Mouse (Mus musculus) heart, embryonic 13.5 days (tissue): ENCODE results near the gene Defb39. TPM values are rescaled to one million over a fixed set of nuclear protein-coding genes. Genes with fewer than 3 reads are reported as not detected.

Experiments used
- ATAC-seq: fragments of 200-750 bp; cut with Nextera tagmentation; 2 replicates; pipeline ENCODE4 v1.8.0; 2017; ENCODE audit warnings: moderate TSS enrichment; ENCODE audit not compliant: insufficient number of reproducible peaks, low FRiP score, low TSS enrichment; ENCODE audit errors: extremely low read depth
- H3K27ac ChIP-seq: fragments of 300-500 bp; sonication (generic); replicated peaks from 2 replicates; pipeline ENCODE4 v1.5.1; 2015; ENCODE audit warnings: moderate library complexity, mild to moderate bottlenecking, inconsistent platforms
- H3K27me3 ChIP-seq: fragments of 300-500 bp; sonication (generic); replicated peaks from 2 replicates; pipeline ENCODE4 v1.6.1; 2015; ENCODE audit warnings: mild to moderate bottlenecking, inconsistent platforms
- H3K36me3 ChIP-seq: fragments of 300-500 bp; sonication (generic); 2 replicates; pipeline ENCODE4 v1.6.1; 2015; ENCODE audit warnings: mild to moderate bottlenecking, inconsistent platforms
- H3K4me1 ChIP-seq: fragments of 300-500 bp; sonication (generic); 2 replicates; pipeline ENCODE4 v1.6.1; 2015; ENCODE audit warnings: inconsistent platforms
- H3K4me2 ChIP-seq: fragments of 300-500 bp; sonication (generic); 2 replicates; pipeline ENCODE4 v1.6.1; 2015; ENCODE audit warnings: inconsistent platforms, mild to moderate bottlenecking, moderate library complexity
- H3K4me3 ChIP-seq: fragments of 300-500 bp; sonication (generic); 2 replicates; pipeline ENCODE4 v1.5.1; 2015; ENCODE audit warnings: moderate library complexity, mild to moderate bottlenecking, inconsistent platforms
- H3K9ac ChIP-seq: fragments of 300-500 bp; sonication (generic); 2 replicates; pipeline ENCODE4 v1.6.1; 2015; ENCODE audit warnings: inconsistent platforms, mild to moderate bottlenecking, moderate library complexity
- H3K9me3 ChIP-seq: fragments of 300-500 bp; sonication (generic); 2 replicates; pipeline ENCODE4 v1.6.1; 2016; ENCODE audit warnings: inconsistent platforms
- WGBS: fragments of 180-500 bp; shearing (Covaris S2); methylation state at CpG from one replicate; pipeline ENCODE4 v1.1.7; 2015; ENCODE audit warnings: mixed read lengths; 5-methylcytosine and 5-hydroxymethylcytosine counted together
- polyA plus RNA-seq: library from polyadenylated mRNA; unstranded; fragments of >200 nt; fragmentation: Nextera tagmentation; extraction: Ambion mirVana; gene quantifications from 2 replicates; pipeline ENCODE4 v1.2.1, GENCODE M21; 2015

Gene Defb39
- not detected in 2 replicates for polyA plus RNA-seq

GRCm38 (mm10) chr8:19064710-19065109 is at the start of gene Defb39:
Defb39 (minus strand) TSS chr8:19064810.
- Histone ChIP-seq H3K9ac (no peak within 1 kb of the TSS), H3K4me1 (no peaks in the 10 kb centered on the region), H3K27ac (no peak within 1 kb of the TSS), H3K4me2 (no peak within 1 kb of the TSS), H3K4me3 (no peak within 1 kb of the TSS), H3K9me3 (peaks cover 15% of the 10 kb centered on the region), H3K36me3 (no peaks in the 10 kb centered on the region), H3K27me3 (no peaks in the 10 kb centered on the region)
- no peak for ATAC-seq
- WGBS, result 69% methylated on average over 1 of the region's 1 CpGs

GRCm38 (mm10) chr8:19066013-19066412 is 1.4 kb upstream of the Defb39 start:
- peaks cover 15% of the 10 kb centered on the region for H3K9me3 ChIP-seq
- no peaks in the 10 kb centered on the region for H3K36me3 ChIP-seq
- no peak for ATAC-seq
- H3K4me3 ChIP-seq, result no peak overlapping the region
- H3K27ac ChIP-seq, result no peak overlapping the region
- H3K9ac ChIP-seq, result no peak overlapping the region
- WGBS, result 60% methylated on average over 2 of the region's 2 CpGs
- no peak overlapping the region for H3K4me2 ChIP-seq
- no peaks in the 10 kb centered on the region for H3K27me3 ChIP-seq
- H3K4me1 ChIP-seq, result no peaks in the 10 kb centered on the region

GRCm38 (mm10) chr8:19062891-19063290 is 1.7 kb downstream of the Defb39 start:
- H3K27me3 ChIP-seq, result no peaks in the 10 kb centered on the region
- H3K36me3 ChIP-seq, result no peaks in the 10 kb centered on the region
- no peak overlapping the region for H3K4me2 ChIP-seq
- H3K9me3 ChIP-seq, result peaks cover 15% of the 10 kb centered on the region
- H3K27ac ChIP-seq, result no peak overlapping the region
- no peaks in the 10 kb centered on the region for H3K4me1 ChIP-seq
- no peak for ATAC-seq
- no peak overlapping the region for H3K9ac ChIP-seq
- no peak overlapping the region for H3K4me3 ChIP-seq

GRCm38 (mm10) chr8:19045242-19045641 is 19.4 kb downstream of the Defb39 start:
- no peak for ATAC-seq
- Histone ChIP-seq H3K9me3 (peaks cover 16% of the 10 kb centered on the region), H3K4me3 (no peak overlapping the region), H3K36me3 (no peaks in the 10 kb centered on the region), H3K27ac (no peak overlapping the region), H3K9ac (no peak overlapping the region), H3K4me1 (no peaks in the 10 kb centered on the region), H3K27me3 (no peaks in the 10 kb centered on the region), H3K4me2 (no peak overlapping the region)
- 86% methylated on average over 14 of the region's 14 CpGs for WGBS

- H3K4me3 ChIP-seq, result no peak within 1 kb of the TSS
- H3K4me1 ChIP-seq, result no peaks in the 10 kb centered on the region
- no peak within 1 kb of the TSS for H3K27ac ChIP-seq
- no peak within 1 kb of the TSS for H3K9ac ChIP-seq
- H3K4me2 ChIP-seq, result no peak within 1 kb of the TSS
- WGBS, result 65% methylated on average over 1 of the region's 1 CpGs
- no peaks in the 10 kb centered on the region for H3K27me3 ChIP-seq
- H3K36me3 ChIP-seq, result no peaks in the 10 kb centered on the region
- no peak for ATAC-seq
- H3K9me3 ChIP-seq, result no peaks in the 10 kb centered on the region
Observed at GRCm38 (mm10) chr8:19026466-19026865, 38.1 kb downstream of the Defb39 start, which contains the start of gene Defb38. Defb38 (minus strand) TSS chr8:19026566.

Other genes with a start within 250 kb of the Defb39 start
- gene Defb40, start 86.6 kb downstream of the Defb39 start, polyA plus RNA-seq, result not detected in 2 replicates
- not detected in 2 replicates for gene Defb37, start 73.8 kb downstream of the Defb39 start, polyA plus RNA-seq
- gene Defb38, start 38.2 kb downstream of the Defb39 start, polyA plus RNA-seq, result not detected in 2 replicates
- gene Defb12, start 50.0 kb upstream of the Defb39 start, polyA plus RNA-seq, result not detected in 2 replicates
- gene Defb34, start 58.9 kb upstream of the Defb39 start, polyA plus RNA-seq, result not detected in 2 replicates
- not detected in 2 replicates for gene Gm45826, start 76.0 kb upstream of the Defb39 start, polyA plus RNA-seq
- gene Defb14, start 129.5 kb upstream of the Defb39 start, polyA plus RNA-seq, result not detected in 2 replicates
- gene Defb4, start 133.9 kb upstream of the Defb39 start, polyA plus RNA-seq, result not detected in 2 replicates
- gene Defb6, start 160.7 kb upstream of the Defb39 start, polyA plus RNA-seq, result not detected in 2 replicates
- gene Defb46, start 175.1 kb upstream of the Defb39 start, polyA plus RNA-seq, result not detected in 2 replicates
- not detected in 2 replicates for gene Defb5, start 182.8 kb upstream of the Defb39 start, polyA plus RNA-seq
- gene Defb3, start 228.6 kb upstream of the Defb39 start, polyA plus RNA-seq, result not detected in 2 replicates